Mouse (Mus musculus) myocyte (in vitro differentiated cells): ENCODE results near the gene Ogdh. TPM values are rescaled to one million over a fixed set of nuclear protein-coding genes. Genes with fewer than 3 reads are reported as not detected.

ENCODE experiments used
- H3K27me3 ChIP-seq: one replicate; pipeline ENCODE4 v1.6.1; 2011; ENCODE audit not compliant: control insufficient read depth, insufficient read depth, insufficient read length
- H3K36me3 ChIP-seq: one replicate; pipeline ENCODE4 v1.6.1; 2011; ENCODE audit not compliant: control insufficient read depth, insufficient read depth
- H3K4me2 ChIP-seq: one replicate; pipeline ENCODE4 v1.6.1; 2011; ENCODE audit warnings: low read depth, control low read depth
- H3K4me3 ChIP-seq: one replicate; pipeline ENCODE4 v1.5.1; 2011; ENCODE audit warnings: mild to moderate bottlenecking, control low read depth, moderate library complexity
- H3K79me2 ChIP-seq: one replicate; pipeline ENCODE4 v1.6.1; 2011; ENCODE audit not compliant: control insufficient read depth, insufficient read depth
- H3ac ChIP-seq: one replicate; pipeline ENCODE4 v1.6.1; 2011; ENCODE audit not compliant: control insufficient read depth, insufficient read length
- CEBPB ChIP-seq: IDR thresholded peaks from 2 replicates; pipeline ENCODE4 v1.6.1; 2011; ENCODE audit warnings: mild to moderate bottlenecking, moderate library complexity; ENCODE audit not compliant: poor library complexity, insufficient read depth, severe bottlenecking
- E2F4 ChIP-seq: IDR thresholded peaks from one replicate; pipeline ENCODE4 v1.6.1; 2011; ENCODE audit warnings: mild to moderate bottlenecking, control low read depth, moderate library complexity; ENCODE audit not compliant: insufficient read depth
- MAX ChIP-seq: IDR thresholded peaks from one replicate; pipeline ENCODE4 v1.6.1; 2011; ENCODE audit warnings: low read depth, mild to moderate bottlenecking, control low read depth
- MYOD1 ChIP-seq, 3 experiments: IDR thresholded peaks; one replicate each; pipeline ENCODE4 v1.6.1; 2011; ENCODE audit warnings: control low read depth in 2 of 3, low read depth in 2 of 3, mild to moderate bottlenecking in 2 of 3, moderate library complexity in 1 of 3; ENCODE audit not compliant: insufficient read length in 2 of 3, control insufficient read depth in 1 of 3
- MYOG ChIP-seq, 3 experiments: IDR thresholded peaks; one replicate each; pipeline ENCODE4 v1.6.1; 2011; ENCODE audit warnings: control low read depth in 2 of 3, low read depth in 2 of 3, mild to moderate bottlenecking in 2 of 3; ENCODE audit not compliant: insufficient read length in 2 of 3, control insufficient read depth in 1 of 3, insufficient read depth in 1 of 3
- POLR2A ChIP-seq: IDR thresholded peaks from one replicate; pipeline ENCODE4 v1.6.1; 2011; ENCODE audit warnings: low read depth, mild to moderate bottlenecking, control low read depth, moderate library complexity; ENCODE audit not compliant: insufficient read length
- POLR2AphosphoS2 ChIP-seq: IDR thresholded peaks from one replicate; pipeline ENCODE4 v1.6.1; 2011; ENCODE audit warnings: low read depth, control low read depth; ENCODE audit not compliant: insufficient read length
- REST ChIP-seq: IDR thresholded peaks from one replicate; pipeline ENCODE4 v1.6.1; 2011; ENCODE audit warnings: mild to moderate bottlenecking, control low read depth, moderate library complexity; ENCODE audit not compliant: insufficient read depth, insufficient read length
- SRF ChIP-seq: IDR thresholded peaks from one replicate; pipeline ENCODE4 v1.6.1; 2011; ENCODE audit warnings: low read depth; ENCODE audit not compliant: control insufficient read depth, insufficient read length
- TCF12 ChIP-seq: IDR thresholded peaks from one replicate; pipeline ENCODE4 v1.6.1; 2011; ENCODE audit warnings: mild to moderate bottlenecking, control low read depth; ENCODE audit not compliant: poor library complexity, insufficient read depth, severe bottlenecking
- TCF3 ChIP-seq: IDR thresholded peaks from one replicate; pipeline ENCODE4 v1.6.1; 2011; ENCODE audit warnings: low read depth, control low read depth; ENCODE audit not compliant: insufficient read length
- USF1 ChIP-seq: IDR thresholded peaks from one replicate; pipeline ENCODE4 v1.6.1; 2011; ENCODE audit warnings: low read depth, mild to moderate bottlenecking, control low read depth, moderate library complexity
- polyA plus RNA-seq: library from polyadenylated mRNA; unstranded; fragments of >200 nt; fragmentation: generic; extraction: Trizol; gene quantifications from one replicate; pipeline ENCODE4 v1.2.1, GENCODE M21; 2012; ENCODE audit warnings: missing spikeins

Ogdh gene
- polyA plus RNA-seq, 1 experiment: 127 TPM

DNA sequence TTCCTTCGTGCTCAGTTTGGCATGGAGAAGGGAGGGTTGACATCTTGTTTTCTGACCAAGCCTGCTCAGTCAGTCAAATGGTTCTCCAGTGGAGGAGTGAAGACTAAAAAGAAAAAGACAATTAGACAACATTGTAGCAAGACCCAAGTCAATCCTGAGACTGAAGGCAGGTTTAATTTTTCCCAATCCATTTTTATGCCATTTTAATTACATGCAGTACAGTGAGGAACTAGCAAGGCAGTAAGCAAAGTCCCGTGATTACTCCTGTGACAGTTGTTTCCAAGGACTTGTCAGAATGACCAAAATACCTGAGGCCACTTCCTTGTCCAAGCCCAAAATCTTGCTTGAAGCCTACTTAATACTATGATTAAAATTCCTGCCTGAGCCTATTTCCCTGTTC is 30.7 kb downstream of the Ogdh start:
- Histone ChIP-seq H3ac (no peak overlapping the region), H3K4me2 (no peak overlapping the region), H3K79me2 (no peaks in the 10 kb centered on the region), H3K36me3 (peaks cover 20% of the 10 kb centered on the region), H3K4me3 (no peak overlapping the region), H3K27me3 (no peaks in the 10 kb centered on the region)
- no peak for TF ChIP-seq CEBPB
- TF ChIP-seq E2F4: no peak

DNA sequence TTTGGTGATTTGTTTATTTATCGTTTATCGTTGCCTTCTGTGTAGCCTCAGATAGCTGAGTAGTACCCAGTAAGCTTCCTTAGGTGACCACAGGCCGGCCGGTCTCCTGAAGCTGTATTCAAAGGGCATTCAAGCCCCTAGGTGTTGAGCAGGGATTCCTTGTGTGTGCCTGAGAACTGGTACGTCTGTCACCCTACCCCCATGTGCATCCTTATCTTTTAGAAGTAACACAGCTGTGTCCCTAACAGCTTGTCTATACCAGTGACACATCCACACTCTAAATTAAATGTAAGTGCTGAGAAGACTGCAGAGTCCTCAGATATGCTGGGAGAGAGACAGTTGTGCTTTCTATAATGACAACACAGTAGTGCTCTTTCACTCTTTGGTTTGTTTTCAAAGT is 31.9 kb downstream of the Ogdh start:
- Histone ChIP-seq H3K27me3 (no peaks in the 10 kb centered on the region), H3K4me2 (no peak overlapping the region), H3K79me2 (no peaks in the 10 kb centered on the region), H3ac (no peak overlapping the region), H3K36me3 (peaks cover 20% of the 10 kb centered on the region), H3K4me3 (no peak overlapping the region)
- TF ChIP-seq POLR2AphosphoS2: no peak
- no peak for TF ChIP-seq E2F4
- TF ChIP-seq TCF12: no peak
- TF ChIP-seq MYOD1 (IDR thresholded peaks at IDR 0.05; ENCODE audit: control insufficient read depth in 1 of 3, insufficient read length in 2 of 3, low read depth in 2 of 3): no peak
- TF ChIP-seq POLR2A: no peak

GRCm38 (mm10) chr11:6331256-6331655 is 39.8 kb downstream of the Ogdh start:
- no peak overlapping the region for H3K4me3 ChIP-seq
- H3K79me2 ChIP-seq: no peaks in the 10 kb centered on the region
- H3K36me3 ChIP-seq: peaks cover 8% of the 10 kb centered on the region
- no peaks in the 10 kb centered on the region for H3K27me3 ChIP-seq
- TF ChIP-seq MYOD1 (IDR thresholded peaks at IDR 0.05; ENCODE audit: control insufficient read depth in 1 of 3, insufficient read length in 2 of 3, low read depth in 2 of 3): no peak
- no peak for TF ChIP-seq TCF3
- TF ChIP-seq TCF12: no peak
- TF ChIP-seq POLR2AphosphoS2: no peak
- no peak for TF ChIP-seq REST
- TF ChIP-seq MAX: no peak
- TF ChIP-seq CEBPB: no peak
- TF ChIP-seq E2F4: no peak
- TF ChIP-seq SRF: no peak
- no peak for TF ChIP-seq USF1
- TF ChIP-seq POLR2A: no peak
- no peak for TF ChIP-seq MYOG (IDR thresholded peaks at IDR 0.05; ENCODE audit: control insufficient read depth in 1 of 3, insufficient read depth in 1 of 3, insufficient read length in 2 of 3, low read depth in 2 of 3)
- no peak overlapping the region for H3ac ChIP-seq
- no peak overlapping the region for H3K4me2 ChIP-seq

DNA sequence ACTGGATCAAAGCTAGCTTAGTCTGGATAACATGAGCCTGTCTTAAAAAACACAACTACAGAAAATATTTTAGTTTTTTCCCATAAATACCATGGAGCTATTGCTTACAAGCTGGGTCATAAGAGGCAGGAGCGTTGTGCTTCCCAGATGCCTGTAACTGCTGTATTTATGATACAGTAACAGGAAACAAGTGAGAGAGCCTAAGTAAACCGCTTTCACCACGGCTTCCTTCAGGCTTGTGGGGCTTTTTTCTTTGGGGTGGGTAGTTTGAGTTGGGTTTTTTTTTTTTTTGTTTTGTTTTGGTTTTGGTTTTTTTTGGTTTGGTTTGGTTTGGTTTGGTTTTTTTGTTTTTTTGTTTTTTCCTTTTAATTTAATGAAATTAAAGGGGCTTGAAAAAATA is 41.2 kb downstream of the Ogdh start:
- H3ac ChIP-seq: no peak overlapping the region
- no peaks in the 10 kb centered on the region for H3K27me3 ChIP-seq
- H3K4me2 ChIP-seq: no peak overlapping the region
- no peaks in the 10 kb centered on the region for H3K79me2 ChIP-seq
- no peak overlapping the region for H3K4me3 ChIP-seq
- peaks cover 10% of the 10 kb centered on the region for H3K36me3 ChIP-seq
- TF ChIP-seq POLR2AphosphoS2 (no peak), REST (no peak), MAX (no peak), SRF (no peak), CEBPB (no peak), MYOG (IDR thresholded peaks at IDR 0.05; ENCODE audit: control insufficient read depth in 1 of 3, insufficient read depth in 1 of 3, insufficient read length in 2 of 3, low read depth in 2 of 3) (no peak), POLR2A (no peak), E2F4 (no peak), USF1 (no peak), TCF3 (no peak), MYOD1 (IDR thresholded peaks at IDR 0.05; ENCODE audit: control insufficient read depth in 1 of 3, insufficient read length in 2 of 3, low read depth in 2 of 3) (no peak), TCF12 (no peak)

DNA sequence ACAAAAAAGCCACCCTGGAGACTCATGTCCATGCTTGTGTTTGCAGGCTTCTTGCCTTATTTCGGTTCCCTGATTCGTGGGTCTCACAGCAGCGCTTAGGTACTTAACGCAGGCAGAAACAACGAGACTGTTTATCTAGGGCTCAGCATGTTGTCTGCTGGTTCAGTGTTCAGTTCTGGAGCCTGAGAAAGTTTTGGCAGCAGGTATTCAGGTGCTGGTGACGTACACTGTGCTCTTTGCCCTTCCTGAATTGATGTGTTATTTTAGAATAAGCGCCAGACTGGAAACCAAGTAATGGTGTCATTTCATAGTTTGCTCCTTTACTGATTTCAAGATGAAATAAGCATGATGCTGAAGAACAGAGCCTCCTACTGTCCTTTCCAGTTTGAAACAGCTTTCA is 42.0 kb downstream of the Ogdh start:
- Histone ChIP-seq H3K27me3 (no peaks in the 10 kb centered on the region), H3ac (no peak overlapping the region), H3K4me3 (no peak overlapping the region), H3K36me3 (peaks cover 12% of the 10 kb centered on the region), H3K4me2 (no peak overlapping the region), H3K79me2 (no peaks in the 10 kb centered on the region)
- TF ChIP-seq MYOG (IDR thresholded peaks at IDR 0.05; ENCODE audit: control insufficient read depth in 1 of 3, insufficient read depth in 1 of 3, insufficient read length in 2 of 3, low read depth in 2 of 3): no peak
- no peak for TF ChIP-seq SRF
- TF ChIP-seq USF1: no peak
- no peak for TF ChIP-seq MYOD1 (IDR thresholded peaks at IDR 0.05; ENCODE audit: control insufficient read depth in 1 of 3, insufficient read length in 2 of 3, low read depth in 2 of 3)
- TF ChIP-seq TCF12: no peak
- TF ChIP-seq POLR2A: no peak

GRCm38 (mm10) chr11:6335321-6335720 is 43.9 kb downstream of the Ogdh start:
- Histone ChIP-seq H3K79me2 (no peaks in the 10 kb centered on the region), H3K4me3 (no peak overlapping the region), H3ac (no peak overlapping the region), H3K36me3 (peaks cover 18% of the 10 kb centered on the region), H3K4me2 (no peak overlapping the region), H3K27me3 (no peaks in the 10 kb centered on the region)
- no peak for TF ChIP-seq CEBPB
- no peak for TF ChIP-seq MYOG (IDR thresholded peaks at IDR 0.05; ENCODE audit: control insufficient read depth in 1 of 3, insufficient read depth in 1 of 3, insufficient read length in 2 of 3, low read depth in 2 of 3)
- TF ChIP-seq MYOD1 (IDR thresholded peaks at IDR 0.05; ENCODE audit: control insufficient read depth in 1 of 3, insufficient read length in 2 of 3, low read depth in 2 of 3): no peak
- no peak for TF ChIP-seq MAX
- TF ChIP-seq E2F4: no peak
- no peak for TF ChIP-seq POLR2AphosphoS2
- no peak for TF ChIP-seq POLR2A
- no peak for TF ChIP-seq TCF12
- TF ChIP-seq SRF: no peak
